Mouse (Mus musculus) neural tube, embryonic 11.5 days (tissue): Measurements from ENCODE around the gene Acsm1. TPM values are rescaled to one million over a fixed set of nuclear protein-coding genes. Genes with fewer than 3 reads are reported as not detected.
"Not testable (repeated sequence)": the region's sequence is repeated elsewhere in the genome, so short reads cannot be mapped to it uniquely, and the experiment has no call there.

Experiments
- ATAC-seq: fragments of 200-750 bp; cut with Nextera tagmentation; 2 replicates; pipeline ENCODE4 v1.8.0; 2017; ENCODE audit warnings: moderate number of reproducible peaks, mild to moderate bottlenecking, moderate TSS enrichment, moderate library complexity; ENCODE audit not compliant: insufficient read depth, low FRiP score, low TSS enrichment
- DNase-seq: peaks from one replicate; pipeline ENCODE4 v3.0.0-alpha.2; 2015; ENCODE audit warnings: low spot score
- H3K27ac ChIP-seq: fragments of 300-500 bp; sonication (generic); 2 replicates; pipeline ENCODE4 v1.5.1; 2014; ENCODE audit warnings: low read depth, mild to moderate bottlenecking, low read length
- H3K27me3 ChIP-seq: fragments of 300-500 bp; sonication (generic); 2 replicates; pipeline ENCODE4 v1.6.1; 2014; ENCODE audit warnings: mild to moderate bottlenecking, low read length, mixed read lengths; ENCODE audit not compliant: control insufficient read depth, insufficient read depth
- H3K36me3 ChIP-seq: fragments of 300-500 bp; sonication (generic); 2 replicates; pipeline ENCODE4 v1.6.1; 2014; ENCODE audit warnings: mild to moderate bottlenecking, low read length, moderate library complexity, mixed read lengths; ENCODE audit not compliant: control insufficient read depth, insufficient read depth
- H3K4me1 ChIP-seq: fragments of 300-500 bp; sonication (generic); 2 replicates; pipeline ENCODE4 v1.6.1; 2014; ENCODE audit warnings: low read length, mixed read lengths; ENCODE audit not compliant: control insufficient read depth, insufficient read depth
- H3K4me2 ChIP-seq: fragments of 300-500 bp; sonication (generic); 2 replicates; pipeline ENCODE4 v1.6.1; 2014; ENCODE audit warnings: low read depth, mild to moderate bottlenecking, moderate library complexity
- H3K4me3 ChIP-seq: fragments of 300-500 bp; sonication (generic); 2 replicates; pipeline ENCODE4 v1.5.1; 2014; ENCODE audit warnings: low read depth, low read length
- H3K9ac ChIP-seq: fragments of 300-500 bp; sonication (generic); 2 replicates; pipeline ENCODE4 v1.6.1; 2014; ENCODE audit warnings: mild to moderate bottlenecking, low read length
- H3K9me3 ChIP-seq: fragments of 300-500 bp; sonication (generic); 2 replicates; pipeline ENCODE4 v1.6.1; 2016; ENCODE audit warnings: low read length; ENCODE audit not compliant: control insufficient read depth
- WGBS: fragments of 180-500 bp; shearing (Covaris S2); extraction: QIAGEN DNeasy Blood & Tissue Kit; methylation state at CpG from one replicate; pipeline ENCODE4 v1.1.7; 2014; 5-methylcytosine and 5-hydroxymethylcytosine counted together
- polyA plus RNA-seq: library from polyadenylated mRNA; unstranded; fragments of >200 nt; fragmentation: Nextera tagmentation; extraction: Ambion mirVana; gene quantifications from 2 replicates; pipeline ENCODE4 v1.2.1, GENCODE M21; 2014

Gene Acsm1
- polyA plus RNA-seq = not detected in 2 replicates

DNA sequence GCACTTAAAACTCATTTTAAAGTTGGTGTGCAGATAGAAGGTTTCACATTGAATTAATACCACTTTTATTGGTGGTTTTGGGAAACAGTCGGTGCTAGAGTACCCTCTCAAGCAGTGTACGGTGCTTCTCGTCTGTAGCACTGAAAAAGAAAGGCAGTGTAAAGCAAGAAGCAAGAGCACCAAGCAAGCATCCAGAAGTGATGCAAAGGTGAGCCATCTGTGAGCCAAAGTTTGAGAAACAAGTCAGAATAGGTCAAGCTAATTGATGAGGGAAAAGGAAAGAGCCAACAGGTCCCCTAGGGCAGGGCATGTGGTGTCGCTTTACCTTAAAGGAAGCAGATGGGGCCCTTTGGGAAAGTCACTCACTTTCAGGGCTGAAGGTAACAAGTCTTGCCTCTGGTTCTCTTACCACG is at the start of gene Acsm1:
TSS of gene Acsm1 (plus strand) at position 363 of the 413 bp plus-strand sequence.
- H3K4me3 ChIP-seq = no peak within 1 kb of the TSS
- WGBS = 86% methylated on average over 5 of the region's 5 CpGs

DNA sequence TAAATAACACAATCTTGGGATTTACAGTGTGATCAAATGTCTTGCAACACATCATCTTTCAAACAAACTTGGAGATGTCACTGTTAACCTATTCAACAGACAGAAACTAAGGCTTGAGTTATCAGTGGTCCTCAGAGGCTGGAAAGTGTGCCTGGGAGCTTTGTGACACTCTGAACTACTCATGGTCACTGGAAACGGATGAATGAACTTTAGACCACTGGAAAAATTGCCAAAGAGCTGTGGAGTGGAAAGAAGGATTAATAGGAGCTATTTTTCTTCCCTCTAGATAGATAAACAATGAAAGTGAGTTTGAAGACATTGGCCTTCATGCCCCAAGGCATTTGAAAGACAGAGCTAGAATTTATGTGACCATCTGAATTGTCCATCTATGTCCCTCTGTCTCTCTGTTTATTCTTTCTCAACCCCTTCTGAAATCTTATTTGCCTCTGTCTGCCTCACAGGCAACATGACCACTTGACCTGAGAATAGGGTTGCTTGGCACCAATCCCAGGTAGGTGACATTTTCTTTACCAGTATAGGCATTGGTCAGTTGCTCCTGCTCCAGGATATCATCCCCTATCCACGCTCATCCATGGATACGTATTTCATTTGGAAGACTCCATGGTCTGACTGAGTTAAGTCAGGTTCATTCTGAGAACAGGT is 46.9 kb upstream of the Acsm1 start:
- DNase-seq = no peak
- WGBS = 76% methylated on average over 3 of the region's 3 CpGs
- H3K9ac ChIP-seq = no peak overlapping the region
- no peak overlapping the region for H3K4me2 ChIP-seq
- no peaks in the 10 kb centered on the region for H3K36me3 ChIP-seq
- no peaks in the 10 kb centered on the region for H3K9me3 ChIP-seq
- no peak for ATAC-seq
- H3K27me3 ChIP-seq = no peaks in the 10 kb centered on the region
- no peak overlapping the region for H3K4me3 ChIP-seq
- H3K4me1 ChIP-seq = no peaks in the 10 kb centered on the region
- no peak overlapping the region for H3K27ac ChIP-seq

More for the DNA sequence above, at the start of gene Acsm1:
- ATAC-seq (no peak), DNase-seq (no peak)
- Histone ChIP-seq H3K9me3 (no peaks in the 10 kb centered on the region), H3K9ac (no peak within 1 kb of the TSS), H3K4me1 (no peaks in the 10 kb centered on the region), H3K36me3 (no peaks in the 10 kb centered on the region), H3K27me3 (no peaks in the 10 kb centered on the region), H3K4me2 (no peak within 1 kb of the TSS), H3K27ac (no peak within 1 kb of the TSS)

DNA sequence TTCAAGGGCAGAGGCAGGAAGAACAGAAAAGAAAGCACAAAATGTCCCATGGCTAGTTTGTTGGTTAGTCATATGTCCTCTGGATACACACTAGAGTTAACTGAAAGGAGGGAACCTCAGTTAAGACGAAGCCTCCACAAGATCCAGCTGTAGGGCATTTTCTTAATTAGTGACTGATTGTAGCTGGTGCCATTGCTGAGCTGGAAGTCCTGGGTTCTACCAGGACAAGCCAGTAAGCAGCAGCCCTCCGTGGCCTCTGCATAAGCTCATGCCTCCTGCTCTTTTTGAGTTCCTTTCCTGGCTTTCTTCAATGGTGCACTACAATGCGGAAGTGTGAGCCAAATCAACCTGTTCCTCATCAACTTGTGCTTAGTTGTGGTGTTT is 46.4 kb upstream of the Acsm1 start:
- 82% methylated on average over 3 of the region's 3 CpGs for WGBS
- H3K4me3 ChIP-seq = no peak overlapping the region
- DNase-seq (no peak), ATAC-seq (no peak)
- H3K36me3 ChIP-seq = no peaks in the 10 kb centered on the region
- H3K4me1 ChIP-seq = no peaks in the 10 kb centered on the region
- no peak overlapping the region for H3K27ac ChIP-seq
- no peaks in the 10 kb centered on the region for H3K9me3 ChIP-seq
- H3K9ac ChIP-seq = no peak overlapping the region
- no peak overlapping the region for H3K4me2 ChIP-seq
- no peaks in the 10 kb centered on the region for H3K27me3 ChIP-seq

DNA sequence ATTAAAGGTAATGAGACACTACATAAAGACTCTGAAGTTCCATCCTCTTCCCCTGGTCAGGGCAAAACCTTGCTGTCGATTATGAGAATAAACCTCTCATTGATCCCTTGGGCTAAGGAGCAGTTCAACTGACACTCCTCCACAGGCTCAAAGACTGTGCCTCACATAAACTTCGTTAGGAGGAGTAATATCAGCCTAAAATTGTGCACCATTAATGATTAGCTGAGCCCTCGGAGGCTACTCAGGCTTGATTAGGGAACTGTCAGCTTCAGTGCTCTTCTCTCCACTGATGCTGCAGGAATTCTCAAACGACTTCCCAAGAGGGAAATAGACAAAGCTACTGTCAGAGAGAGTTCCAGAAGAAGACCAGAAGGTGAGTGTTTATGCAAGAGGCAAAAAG is 45.4 kb upstream of the Acsm1 start:
- H3K9ac ChIP-seq = no peak overlapping the region
- H3K9me3 ChIP-seq = no peaks in the 10 kb centered on the region
- no peaks in the 10 kb centered on the region for H3K36me3 ChIP-seq
- no peak overlapping the region for H3K27ac ChIP-seq
- DNase-seq (no peak), ATAC-seq (no peak)
- no peaks in the 10 kb centered on the region for H3K27me3 ChIP-seq
- WGBS = 68% methylated on average over 4 of the region's 4 CpGs
- no peak overlapping the region for H3K4me2 ChIP-seq
- H3K4me3 ChIP-seq = no peak overlapping the region
- H3K4me1 ChIP-seq = no peaks in the 10 kb centered on the region

DNA sequence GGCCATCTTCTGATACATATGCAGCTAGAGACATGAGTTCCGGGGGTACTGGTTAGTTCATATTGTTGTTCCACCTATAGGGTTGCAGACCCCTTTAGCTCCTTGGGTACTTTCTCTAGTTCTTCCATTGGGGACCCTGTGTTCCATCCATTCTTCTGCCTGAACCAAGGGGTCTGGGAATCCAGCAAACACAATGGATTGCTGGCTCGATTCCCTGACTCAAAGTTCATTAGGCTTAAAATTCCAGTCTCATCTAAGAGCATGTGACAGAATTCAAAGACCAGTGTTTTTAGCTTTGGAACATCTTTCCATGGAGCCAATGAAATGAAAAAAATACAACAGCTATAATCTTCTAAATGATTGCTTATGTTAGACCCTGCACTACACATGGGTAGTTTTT is 44.4 kb upstream of the Acsm1 start:
- H3K4me2 ChIP-seq, H3K27ac ChIP-seq, DNase-seq, H3K9me3 ChIP-seq, H3K4me3 ChIP-seq, ATAC-seq, H3K36me3 ChIP-seq, H3K27me3 ChIP-seq, H3K9ac ChIP-seq, H3K4me1 ChIP-seq: not testable (repeated sequence)
- 87% methylated on average over 2 of the region's 2 CpGs for WGBS

DNA sequence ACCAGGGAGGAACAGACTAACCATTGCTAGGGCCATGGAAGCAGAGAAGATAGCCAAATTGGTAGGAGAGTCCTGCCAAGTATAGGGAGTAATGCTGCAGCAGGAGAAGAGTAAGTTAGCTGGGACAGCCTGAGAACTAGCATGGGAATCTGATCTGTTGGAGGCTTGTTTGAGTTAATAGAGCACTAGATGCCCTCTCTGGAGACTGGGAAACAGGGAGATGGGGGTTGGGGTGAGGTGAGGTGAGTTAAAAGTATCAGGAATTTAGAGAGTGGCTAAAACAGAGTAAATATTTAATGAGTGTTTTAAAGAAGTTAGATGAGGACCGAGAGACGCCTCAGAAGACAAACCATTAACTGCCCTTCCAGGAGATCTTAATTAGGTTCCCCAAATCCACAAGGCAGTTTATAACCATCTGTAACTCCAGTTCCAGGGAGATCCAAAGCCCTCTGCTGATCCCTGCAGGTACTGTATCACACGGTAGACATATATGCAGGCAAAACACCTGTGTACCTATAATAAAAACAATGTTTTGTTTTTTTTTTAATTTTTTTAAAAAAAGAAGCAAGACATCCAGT is 12.2 kb upstream of the Acsm1 start:
- no peak overlapping the region for H3K4me2 ChIP-seq
- no peak overlapping the region for H3K4me3 ChIP-seq
- 78% methylated on average over 3 of the region's 3 CpGs for WGBS

DNA sequence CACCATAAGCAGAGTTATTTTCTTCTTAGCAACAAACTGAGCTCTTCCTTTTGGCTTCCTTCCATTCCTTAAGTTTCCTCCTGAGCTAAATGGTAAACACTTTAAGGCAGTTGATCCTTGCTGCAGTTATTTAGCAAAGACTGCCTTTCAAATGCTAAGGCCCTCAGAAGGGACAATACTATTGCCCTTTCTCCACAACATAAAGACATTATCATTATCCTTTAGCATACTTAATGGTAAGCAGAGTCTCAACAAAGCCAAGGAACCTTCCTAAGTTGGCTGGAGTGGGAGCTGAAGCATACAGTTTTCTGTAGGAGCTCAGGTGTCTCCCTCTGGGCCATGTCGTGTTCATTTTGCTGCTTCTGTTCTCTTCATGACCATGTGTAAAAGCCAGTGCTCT is 11.5 kb upstream of the Acsm1 start:
- Histone ChIP-seq H3K27me3 (no peaks in the 10 kb centered on the region), H3K4me3 (no peak overlapping the region), H3K36me3 (no peaks in the 10 kb centered on the region), H3K27ac (no peak overlapping the region), H3K9ac (no peak overlapping the region), H3K4me1 (no peaks in the 10 kb centered on the region), H3K9me3 (no peaks in the 10 kb centered on the region), H3K4me2 (no peak overlapping the region)
- ATAC-seq = no peak
- no peak for DNase-seq
- WGBS = 29% methylated on average over 1 of the region's 1 CpGs

More for the DNA sequence above, 12.2 kb upstream of the Acsm1 start:
- no peak overlapping the region for H3K27ac ChIP-seq
- ATAC-seq (no peak), DNase-seq (no peak)
- no peaks in the 10 kb centered on the region for H3K4me1 ChIP-seq
- H3K36me3 ChIP-seq = no peaks in the 10 kb centered on the region
- no peaks in the 10 kb centered on the region for H3K27me3 ChIP-seq
- H3K9me3 ChIP-seq = no peaks in the 10 kb centered on the region
- no peak overlapping the region for H3K9ac ChIP-seq

DNA sequence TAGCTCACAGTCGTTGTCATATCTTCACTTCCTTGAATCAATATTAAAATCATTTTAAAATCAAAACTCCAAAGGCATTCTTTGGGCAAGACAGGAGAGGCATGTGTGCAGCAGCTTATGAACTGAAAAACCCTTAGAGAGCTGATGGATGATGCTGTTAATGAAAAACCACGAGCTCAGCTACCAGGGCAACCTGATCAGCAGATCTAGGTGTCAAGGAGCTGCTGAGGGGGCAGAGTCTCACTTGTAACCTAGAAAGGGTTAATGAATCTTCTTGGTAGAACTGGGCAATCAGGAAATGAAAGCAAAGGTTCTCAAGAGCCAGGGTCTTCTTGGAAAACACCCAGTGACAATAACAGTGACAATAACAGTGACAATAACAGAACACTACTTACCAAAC is 10.3 kb upstream of the Acsm1 start:
- H3K27me3 ChIP-seq = no peaks in the 10 kb centered on the region
- no peak overlapping the region for H3K27ac ChIP-seq
- H3K4me3 ChIP-seq = no peak overlapping the region
- ATAC-seq (no peak), DNase-seq (no peak)
- H3K9ac ChIP-seq = no peak overlapping the region
- no peaks in the 10 kb centered on the region for H3K36me3 ChIP-seq
- H3K4me2 ChIP-seq = no peak overlapping the region
- WGBS = 62% methylated on average over 2 of the region's 2 CpGs
- H3K9me3 ChIP-seq = no peaks in the 10 kb centered on the region
- H3K4me1 ChIP-seq = no peaks in the 10 kb centered on the region

DNA sequence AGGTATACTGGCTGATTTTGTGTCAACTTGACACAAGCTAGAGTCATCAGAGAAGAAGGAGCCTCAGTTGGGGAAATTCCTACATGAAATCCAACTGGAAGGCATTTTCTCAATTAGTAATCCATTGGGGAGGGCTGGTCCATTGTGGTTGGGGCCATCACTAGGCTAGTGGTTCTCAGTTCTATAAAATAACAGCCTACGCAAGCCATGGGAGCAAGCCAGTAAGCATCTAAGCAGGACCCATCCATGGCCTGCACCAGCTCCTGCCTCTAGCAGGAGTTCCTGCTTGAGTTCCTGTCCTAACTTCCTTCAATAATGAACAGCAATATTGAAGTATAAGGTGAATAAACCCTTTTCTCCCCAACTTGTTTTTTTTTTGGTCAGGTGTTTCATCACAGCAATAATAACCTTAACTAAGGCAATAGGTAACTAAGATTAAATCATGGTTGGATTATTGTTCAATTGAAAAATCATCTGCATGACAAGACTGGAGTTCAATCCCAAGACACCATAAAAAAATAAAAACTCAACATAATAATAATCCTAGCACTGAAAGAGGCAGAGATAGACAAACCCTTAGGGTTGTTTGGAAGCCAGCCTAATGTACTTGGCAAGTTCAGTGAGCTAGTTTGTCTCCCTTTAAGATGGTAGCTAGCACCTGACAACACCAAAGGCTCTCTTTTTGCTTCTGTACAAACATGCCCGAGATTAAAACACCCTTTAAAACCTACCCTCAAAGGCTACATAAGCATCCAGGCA is 5.5 kb upstream of the Acsm1 start:
- Histone ChIP-seq H3K27ac (no peak overlapping the region), H3K36me3 (no peaks in the 10 kb centered on the region), H3K4me3 (no peak overlapping the region), H3K27me3 (no peaks in the 10 kb centered on the region), H3K9me3 (no peaks in the 10 kb centered on the region), H3K4me1 (no peaks in the 10 kb centered on the region), H3K4me2 (no peak overlapping the region), H3K9ac (no peak overlapping the region)
- DNase-seq (no peak), ATAC-seq (no peak)
- WGBS = 96% methylated on average over 2 of the region's 2 CpGs
